Mouse (Mus musculus): ENCODE data around the gene Myh9.
"Not testable (repeated sequence)": the region's sequence is repeated elsewhere in the genome, so short reads cannot be mapped to it uniquely, and the experiment has no call there.

The Myh9 gene

DNA sequence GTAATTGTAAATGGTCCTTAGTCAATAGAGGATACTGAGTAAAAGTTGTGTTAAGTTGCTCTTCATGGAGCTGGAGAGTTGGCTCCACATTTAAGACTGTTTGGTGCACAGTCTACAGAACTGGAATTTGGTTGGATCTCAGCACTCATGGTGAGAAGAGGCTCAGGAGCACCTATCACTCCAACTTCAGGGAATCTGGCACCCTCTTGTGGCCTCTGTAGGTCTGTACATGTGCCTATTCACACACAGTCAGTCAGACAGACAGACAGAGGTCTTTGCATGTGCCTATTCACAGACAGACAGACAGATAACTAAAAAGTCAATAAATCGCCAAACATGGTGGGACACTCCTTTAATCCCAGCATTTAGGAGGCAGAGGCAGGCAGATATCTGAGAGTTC lies 91.5 kb downstream of the Myh9 start:
- DNase-seq, result peak; percentile 52 to 54

DNA sequence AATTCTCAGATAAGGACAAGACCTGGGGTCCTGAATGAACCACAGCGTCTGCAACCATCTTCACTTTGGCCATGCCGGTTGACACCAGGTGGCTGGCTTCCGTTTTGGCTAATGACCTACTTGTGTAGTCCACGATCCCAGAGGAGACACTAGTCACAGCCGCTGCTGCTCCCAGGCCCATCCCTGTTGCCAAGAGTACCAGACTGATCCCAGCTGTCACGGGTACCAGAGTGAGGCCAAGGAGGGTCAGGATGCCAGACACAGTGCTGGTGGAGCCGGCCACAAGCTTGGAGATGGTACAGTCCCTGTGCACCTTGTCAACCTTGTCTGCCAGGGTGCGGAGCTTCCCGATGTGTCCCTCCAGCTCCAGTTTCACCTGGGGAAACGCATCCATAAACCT lies 92.3 kb downstream of the Myh9 start:
- DNase-seq, result no peak

DNA sequence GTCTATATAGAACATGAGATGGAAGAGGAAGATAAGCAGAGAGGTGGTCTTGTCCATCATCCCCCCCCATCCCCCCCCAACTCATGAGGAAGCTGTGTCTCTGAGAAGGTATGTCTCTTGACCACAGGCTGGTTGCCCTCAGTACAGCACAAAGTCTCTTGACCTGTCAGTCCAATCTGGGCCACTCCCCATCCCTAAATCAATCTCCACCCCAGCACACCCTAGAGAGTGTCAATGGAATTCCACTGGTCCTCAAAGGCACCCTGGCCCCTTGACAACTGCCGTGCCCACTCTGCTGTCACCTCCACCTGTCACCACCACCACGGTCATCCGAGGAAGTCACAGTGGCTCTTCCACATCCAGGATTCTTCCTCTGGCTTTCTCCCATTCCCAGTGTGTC lies 93.6 kb downstream of the Myh9 start:
- no peak for DNase-seq

DNA sequence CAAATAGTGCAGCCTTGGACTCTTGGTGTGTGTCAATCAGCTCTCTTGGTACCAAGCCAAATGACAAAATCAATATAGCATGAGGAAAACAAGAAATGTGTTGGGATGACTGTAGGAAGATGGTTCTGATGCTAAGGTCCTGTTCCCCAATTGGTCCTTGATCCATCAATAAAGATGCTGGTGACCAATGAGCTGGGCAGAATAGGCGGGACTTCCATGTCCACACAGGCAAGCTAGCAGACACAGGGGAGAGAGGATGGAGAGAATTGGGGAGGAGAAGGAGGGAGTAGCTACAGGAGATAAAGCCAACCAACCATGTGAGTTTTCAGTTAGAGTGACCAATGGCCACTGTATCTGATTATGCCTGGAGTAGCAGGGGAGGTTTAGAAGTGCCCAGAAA lies 95.6 kb downstream of the Myh9 start:
- DNase-seq, result no peak

DNA sequence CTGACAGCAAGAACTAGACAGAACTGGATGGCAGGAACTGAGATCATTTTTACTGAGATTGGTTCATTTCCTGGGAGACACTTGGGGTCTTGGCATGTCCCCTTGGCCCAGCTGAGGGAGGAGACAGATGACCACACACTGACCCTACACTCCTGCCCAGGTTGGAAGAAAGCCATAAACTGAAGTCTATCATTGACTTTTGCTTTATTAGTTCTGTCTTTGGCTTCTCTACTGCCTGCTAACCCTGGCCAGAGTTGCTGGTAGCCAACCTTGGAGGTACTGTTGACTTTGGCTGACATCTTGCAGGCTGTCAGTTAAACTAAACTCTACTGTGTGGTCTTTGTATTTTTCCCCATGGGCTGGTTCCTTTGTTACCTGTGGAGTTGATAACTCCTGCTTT lies 96.9 kb downstream of the Myh9 start:
- no peak for DNase-seq

DNA sequence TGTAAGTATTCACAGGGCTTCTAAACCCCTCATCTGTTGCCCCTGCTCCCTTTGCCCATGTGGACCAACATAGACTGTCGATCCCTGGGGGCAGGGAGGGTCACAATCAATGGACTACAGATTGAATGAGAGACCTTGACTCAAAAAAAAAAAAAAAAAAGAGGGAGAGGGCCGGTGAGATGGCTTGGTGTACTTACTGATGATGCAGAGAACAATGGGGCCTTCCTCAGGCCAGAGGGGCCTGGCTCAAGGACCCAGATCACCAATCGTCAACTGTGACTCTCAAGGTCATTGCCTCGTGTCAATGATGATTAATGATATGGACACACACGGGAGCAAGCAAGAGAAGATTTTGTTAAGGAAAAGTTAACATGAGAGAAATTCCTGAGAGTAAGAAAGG lies 97.3 kb downstream of the Myh9 start:
- DNase-seq, result no peak

DNA sequence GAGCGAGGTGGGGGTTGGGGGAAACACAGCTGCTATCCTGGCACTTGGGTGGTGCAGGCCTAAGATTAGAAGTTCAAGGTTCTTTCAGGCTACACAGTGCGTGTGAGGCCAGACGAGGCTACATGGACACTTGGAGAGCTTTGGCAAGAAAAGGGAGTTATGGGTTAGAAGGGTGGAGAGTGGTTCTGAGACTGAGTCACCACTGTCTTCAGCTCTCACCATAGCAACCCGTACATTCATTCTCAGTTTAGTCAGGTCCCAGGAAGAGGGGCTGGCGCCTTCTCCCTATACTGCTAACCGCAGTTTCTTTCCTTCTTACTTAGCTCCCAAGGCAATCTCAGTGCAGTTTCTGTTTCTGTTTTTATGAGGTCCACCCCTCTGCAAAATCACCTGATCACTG lies 100.4 kb downstream of the Myh9 start:
- not testable (repeated sequence) for DNase-seq

DNA sequence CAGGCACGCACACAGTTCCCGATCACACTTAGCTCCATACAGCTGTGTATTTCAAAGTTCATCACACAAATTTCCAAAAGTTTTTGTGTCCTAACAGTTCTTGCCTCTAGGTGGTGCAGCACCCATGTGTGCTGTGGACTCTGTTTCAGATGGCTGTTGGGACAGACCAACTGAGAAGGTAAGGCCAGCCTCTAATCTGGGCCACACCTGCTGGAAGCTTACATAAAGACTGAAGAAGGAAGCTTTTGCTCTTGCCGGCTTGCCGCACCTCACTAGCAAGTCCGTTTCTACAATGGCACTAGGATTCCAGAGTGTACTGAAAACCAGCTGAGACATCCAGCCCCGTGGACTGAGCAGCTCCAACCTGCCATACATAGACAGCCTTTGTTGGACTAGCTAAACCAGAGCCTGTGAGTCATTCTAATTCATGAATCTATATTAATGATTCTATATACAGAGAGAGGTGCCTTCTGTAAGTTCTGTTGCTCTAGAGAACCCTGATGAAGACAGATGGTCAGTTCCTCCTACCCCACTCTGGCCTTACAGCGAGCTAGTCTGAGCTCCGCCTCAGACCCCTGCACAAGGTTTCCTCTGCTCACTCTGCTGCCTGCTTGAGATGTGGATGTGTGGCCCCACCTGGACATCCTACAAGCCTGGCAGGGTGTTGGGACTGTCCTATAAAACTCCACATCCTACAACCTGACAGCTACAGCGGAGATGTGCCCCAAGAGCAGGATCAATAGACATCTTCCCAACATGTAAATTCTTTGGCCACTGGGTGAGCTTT lies 101.3 kb downstream of the Myh9 start:
- DNase-seq, result no peak

DNA sequence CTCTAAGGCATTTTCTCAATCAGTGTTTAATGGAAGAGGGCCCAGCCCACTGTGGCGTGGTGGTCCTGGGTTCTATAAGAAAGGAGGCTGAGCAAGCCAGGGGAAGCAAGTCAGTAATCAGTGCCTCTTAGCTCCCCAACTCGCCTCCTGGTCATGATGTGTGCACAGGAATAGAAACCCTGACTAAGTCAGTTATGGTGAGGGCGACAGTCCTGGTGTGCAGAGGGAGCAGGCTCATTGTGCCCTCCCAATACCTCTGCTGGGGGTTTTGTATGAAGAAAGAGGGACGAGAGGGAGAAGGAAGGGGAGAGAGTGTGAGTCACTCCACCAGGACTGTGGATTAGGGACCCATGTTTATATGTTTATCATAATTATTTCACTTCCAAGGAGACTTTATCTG lies 108.1 kb downstream of the Myh9 start:
- DNase-seq, result not testable (repeated sequence)

DNA sequence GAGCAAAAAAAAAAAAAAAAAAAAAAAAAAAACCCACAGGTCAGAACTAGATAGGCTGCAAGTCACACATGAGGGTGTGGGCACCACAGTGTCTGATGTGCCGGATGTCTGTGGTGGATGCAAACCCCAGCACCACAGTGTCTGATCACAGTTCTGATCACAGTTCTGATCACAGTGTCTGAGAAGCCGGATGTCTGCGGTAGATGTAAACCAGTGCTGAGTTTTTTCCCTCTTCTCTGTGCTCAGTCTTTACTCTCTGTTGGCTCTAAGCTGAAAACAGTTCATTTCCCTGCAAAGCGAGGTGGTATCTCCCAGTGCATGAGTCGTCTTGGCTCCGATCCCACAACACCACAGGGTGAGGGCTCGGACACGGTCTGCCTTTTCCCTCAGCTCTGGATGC lies 108.6 kb downstream of the Myh9 start:
- DNase-seq, result not testable (repeated sequence)

DNA sequence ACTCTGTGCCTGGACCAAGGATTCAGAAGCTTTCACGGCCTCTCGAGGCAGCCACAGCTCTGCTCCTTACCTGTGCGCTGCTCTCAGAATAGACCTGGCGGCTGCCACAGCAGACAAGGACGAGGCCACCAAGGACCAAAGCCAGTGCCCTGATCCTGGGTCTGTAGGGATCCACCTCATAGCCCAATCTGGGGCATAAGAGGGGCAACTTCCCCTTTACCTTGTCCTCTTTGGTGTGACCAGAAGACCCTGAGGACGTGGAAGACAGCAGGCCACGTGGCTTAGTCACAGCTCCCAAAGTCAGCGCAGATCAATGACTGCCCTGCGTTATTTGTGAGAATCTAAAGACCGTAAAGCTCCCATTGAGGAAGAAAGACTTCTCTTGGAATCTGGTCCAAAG lies 109.1 kb downstream of the Myh9 start:
- DNase-seq, result not testable (repeated sequence)

DNA sequence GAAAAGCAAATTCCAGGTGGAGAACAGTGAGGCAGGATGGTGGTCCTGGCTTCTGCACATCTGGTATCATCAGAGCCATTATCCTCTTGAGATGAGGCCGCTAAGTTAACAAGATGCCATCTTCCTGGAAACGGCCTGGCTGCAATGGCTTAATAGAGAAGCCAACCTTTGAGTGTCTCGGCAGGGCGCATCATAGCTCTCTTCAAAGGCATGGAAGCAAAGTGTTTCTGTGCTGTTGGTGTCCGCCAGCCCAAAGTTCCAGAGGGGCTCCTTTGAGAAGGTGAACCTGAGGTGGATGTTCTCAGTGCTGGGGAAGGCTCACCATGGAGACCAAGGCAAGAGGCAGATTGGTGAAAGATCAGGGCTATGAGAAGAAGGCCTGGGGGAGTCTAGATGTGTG lies 110.4 kb downstream of the Myh9 start:
- no peak for DNase-seq

DNA sequence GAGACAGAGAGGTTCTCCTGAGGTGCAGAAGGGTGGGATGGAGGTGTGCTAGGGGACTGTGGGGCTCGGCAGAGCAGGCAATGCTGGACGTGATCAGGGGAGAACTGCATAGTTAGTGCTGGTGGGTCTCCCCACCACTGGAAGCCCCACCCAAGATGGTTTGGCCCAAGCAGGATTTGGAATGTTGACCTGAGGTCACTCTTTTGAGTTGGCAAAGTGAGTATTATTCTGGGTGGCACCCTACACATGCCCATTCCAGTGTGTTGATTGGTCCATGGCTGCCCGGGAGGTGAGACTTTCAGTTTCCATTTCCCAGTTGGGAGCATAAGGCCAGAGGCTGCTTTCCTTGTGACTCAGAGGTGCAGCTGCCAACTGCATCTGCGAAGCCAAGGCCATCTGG lies 113.2 kb downstream of the Myh9 start, which contains the start of gene Apol9b:
Gene Apol9b (plus strand): TSS at position 301 of the 400 bp plus-strand sequence.
- DNase-seq, result not testable (repeated sequence)

DNA sequence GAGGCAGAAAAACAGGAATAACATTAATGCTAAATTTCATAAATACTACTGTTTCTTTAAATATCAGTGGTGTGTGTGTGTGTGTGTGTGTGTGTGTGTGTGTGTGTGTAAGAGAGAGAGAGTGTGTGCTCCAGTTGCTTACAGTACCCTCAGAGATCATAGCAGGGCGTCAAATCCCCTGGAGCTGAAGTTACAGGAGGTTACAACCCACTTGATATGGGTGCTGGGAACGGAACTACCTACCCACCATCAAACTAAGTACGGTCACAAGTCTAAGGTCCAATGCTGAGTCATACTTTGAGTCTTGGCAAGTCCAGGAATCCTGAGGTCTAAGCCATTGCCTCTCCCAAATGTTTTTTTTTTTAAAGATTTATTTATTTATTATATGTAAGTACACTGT lies 114.2 kb downstream of the Myh9 start:
- DNase-seq, result not testable (repeated sequence)

DNA sequence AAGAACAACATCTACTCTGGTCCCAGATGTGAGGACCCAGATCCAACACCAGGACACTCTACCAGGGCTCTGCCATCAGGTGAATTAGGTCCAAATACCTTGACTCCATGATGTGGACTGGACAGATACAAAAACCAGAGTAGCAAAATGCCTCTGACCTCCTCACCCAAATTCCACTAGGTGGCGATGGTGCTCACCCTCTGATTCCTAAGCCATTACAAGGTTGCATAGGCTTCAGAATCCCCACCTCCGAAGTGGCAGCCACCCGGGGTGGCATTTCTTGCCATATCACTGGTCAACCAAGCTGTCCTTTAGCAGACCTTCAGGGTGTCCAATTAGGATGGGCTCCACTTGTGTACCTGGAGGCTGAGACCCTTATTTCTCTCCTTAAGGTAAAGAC lies 114.8 kb downstream of the Myh9 start:
- peak in 1 of 2 experiments; percentile 17 for DNase-seq

DNA sequence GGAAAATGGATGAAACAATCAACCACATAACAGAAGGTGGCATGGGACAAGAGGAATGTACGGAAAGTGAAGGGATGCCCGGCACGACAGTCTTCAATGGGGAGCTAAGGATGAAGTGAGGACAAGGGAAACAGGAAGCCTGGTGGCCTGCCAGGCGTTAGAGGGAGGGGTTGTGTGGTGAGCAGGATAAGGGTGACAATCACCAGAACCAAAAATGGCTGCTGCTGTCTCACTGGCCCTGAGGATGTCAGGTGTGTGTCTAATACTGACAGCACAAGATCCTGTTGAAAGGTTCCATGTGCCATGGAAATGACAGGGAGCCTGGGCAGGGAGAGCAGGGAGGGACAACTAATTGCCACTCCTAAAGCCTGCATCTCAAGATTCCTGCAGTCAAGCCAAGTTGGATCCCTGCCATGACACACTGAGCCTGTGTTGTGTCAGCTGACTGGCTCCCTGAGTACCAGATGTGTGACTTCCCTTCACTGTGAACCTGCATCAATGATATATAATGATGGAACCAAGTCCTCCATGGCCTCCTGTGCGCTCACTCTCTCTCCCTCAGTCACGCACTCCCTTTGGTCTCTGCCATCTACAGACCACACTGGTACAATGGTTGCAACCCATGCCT lies 116.5 kb downstream of the Myh9 start:
- DNase-seq, result not testable (repeated sequence)

DNA sequence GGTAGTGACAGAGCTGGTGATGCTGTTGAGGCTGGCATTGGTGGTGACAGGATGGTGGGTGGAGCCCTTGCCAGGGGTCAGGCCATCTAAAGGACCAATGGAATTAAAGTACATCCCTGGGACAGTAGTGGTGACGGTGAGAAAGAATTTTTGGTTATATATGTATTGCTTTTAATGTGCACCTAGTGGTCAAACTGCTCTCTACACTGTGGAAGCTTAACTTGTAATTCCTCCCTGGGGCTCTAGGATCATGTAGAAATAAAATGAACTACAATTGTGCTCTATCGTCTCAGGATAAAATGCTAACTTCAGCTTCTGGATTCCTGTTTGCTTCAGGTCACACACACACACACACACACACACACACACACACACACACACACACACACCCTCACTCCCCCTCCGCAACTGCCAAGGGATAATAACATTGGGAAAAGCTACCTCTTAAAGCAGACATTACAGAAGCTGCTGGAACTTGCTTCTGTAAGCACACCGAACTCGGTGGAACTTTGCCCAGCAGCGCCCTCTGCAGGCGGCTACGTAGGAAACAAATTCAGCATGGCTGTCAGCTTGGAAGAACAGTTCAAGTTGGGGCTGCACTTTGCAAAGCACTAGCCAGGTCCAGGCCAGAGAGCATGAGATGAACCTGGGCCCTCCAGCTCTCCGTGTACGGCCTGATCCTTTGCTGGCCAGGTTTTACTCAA lies 117.6 kb downstream of the Myh9 start:
- not testable (repeated sequence) for DNase-seq

DNA sequence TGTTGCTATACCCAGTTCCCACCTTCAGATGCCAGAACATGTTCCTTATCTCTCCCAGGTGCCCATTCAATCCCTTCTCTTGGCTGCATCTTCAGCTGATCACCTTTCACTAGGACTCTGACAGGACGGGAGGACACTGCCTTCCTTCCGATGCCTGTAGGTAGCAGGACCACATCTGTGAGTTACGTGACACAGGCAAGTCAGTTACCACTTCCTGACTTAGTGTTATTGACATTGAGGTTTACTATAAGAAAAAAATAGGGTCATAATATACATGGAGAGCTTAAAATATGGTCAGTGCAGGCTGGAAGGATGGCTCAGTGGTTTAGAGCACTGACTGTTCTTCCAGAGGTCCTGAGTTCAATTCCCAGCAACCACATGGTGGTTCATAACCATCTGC lies 120.5 kb downstream of the Myh9 start:
- DNase-seq, result not testable (repeated sequence)

DNA sequence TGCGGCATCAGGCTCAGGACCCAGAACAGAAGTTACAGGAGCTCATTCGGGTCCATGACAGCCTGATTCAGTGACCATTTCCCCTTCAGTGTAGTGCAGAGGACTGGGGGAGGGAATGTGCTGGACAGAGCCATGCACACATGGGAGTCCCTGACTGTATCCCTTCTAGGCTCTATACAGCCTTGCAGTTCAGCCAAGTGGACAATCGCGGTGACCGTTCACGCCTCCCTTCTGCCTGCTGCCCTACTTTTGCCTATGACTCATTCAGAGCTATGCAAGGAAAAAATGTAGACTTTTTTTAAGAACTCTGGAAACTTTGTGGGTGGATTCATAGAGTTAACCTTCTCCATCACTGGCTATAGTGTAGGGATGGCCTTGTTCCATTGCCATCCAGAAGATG lies 123.7 kb downstream of the Myh9 start:
- DNase-seq, result not testable (repeated sequence)
